Mouse (Mus musculus): ENCODE measurements around the gene Erp27.
"Not testable (repeated sequence)": the region's sequence is repeated elsewhere in the genome, so short reads cannot be mapped to it uniquely, and the experiment has no call there.

Erp27 gene

GRCm38 (mm10) chr6:136912751-136913265, 9.2 kb downstream of the Erp27 start:
- DNase-seq (ENCODE audit: extremely low read depth, insufficient read length, low spot score): no peak

DNA sequence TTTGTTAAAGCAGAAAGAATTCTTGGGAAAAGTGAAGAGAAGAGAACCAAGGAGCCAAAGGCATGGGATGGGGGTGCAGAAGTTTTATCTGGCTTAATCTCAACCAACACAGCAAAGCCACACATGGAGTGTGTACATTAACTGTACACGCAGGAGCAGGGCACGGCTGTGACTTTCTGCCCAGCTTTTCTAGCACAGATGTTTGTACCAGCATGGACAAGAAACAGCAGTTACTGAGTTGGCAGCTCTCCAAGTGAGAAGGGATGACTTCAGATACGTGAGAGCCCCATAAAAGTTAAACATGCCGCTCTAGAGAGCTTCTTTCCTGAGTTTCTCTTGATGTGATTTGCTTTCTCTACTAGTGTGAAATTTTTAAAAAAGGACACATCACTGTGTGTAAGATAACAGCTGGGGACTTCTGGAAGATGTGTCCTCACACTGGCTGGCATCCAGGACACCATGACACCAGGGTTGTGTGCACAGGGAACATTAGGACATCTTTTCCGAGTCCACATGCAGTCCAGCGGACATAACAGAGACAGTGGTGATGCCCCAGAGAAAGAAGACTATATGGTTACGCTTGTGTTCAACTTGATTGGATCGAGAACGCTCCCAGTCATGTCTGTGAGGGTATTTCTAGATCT, 11.6 kb downstream of the Erp27 start:
- DNase-seq (ENCODE audit: extremely low read depth, insufficient read length, low spot score): no peak

DNA sequence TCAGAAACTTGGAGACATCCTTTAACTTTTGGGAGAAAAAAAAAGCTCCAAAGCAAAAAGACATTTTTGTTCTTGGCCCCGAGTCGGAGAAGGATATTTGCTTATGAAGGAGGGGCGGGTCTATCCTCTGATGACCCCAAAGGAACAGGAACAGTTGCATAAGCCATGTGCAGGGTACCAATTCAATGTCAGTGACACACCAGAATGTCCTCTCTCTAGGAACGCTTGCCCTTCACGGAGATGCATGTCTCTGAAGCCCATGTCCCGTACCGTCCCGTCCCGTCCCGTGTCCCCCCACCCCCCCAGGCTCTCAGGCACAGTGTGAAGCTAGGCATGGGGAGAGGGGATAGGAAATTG, 15.1 kb downstream of the Erp27 start:
- DNase-seq (ENCODE audit: extremely low read depth, insufficient read length, low spot score): no peak

DNA sequence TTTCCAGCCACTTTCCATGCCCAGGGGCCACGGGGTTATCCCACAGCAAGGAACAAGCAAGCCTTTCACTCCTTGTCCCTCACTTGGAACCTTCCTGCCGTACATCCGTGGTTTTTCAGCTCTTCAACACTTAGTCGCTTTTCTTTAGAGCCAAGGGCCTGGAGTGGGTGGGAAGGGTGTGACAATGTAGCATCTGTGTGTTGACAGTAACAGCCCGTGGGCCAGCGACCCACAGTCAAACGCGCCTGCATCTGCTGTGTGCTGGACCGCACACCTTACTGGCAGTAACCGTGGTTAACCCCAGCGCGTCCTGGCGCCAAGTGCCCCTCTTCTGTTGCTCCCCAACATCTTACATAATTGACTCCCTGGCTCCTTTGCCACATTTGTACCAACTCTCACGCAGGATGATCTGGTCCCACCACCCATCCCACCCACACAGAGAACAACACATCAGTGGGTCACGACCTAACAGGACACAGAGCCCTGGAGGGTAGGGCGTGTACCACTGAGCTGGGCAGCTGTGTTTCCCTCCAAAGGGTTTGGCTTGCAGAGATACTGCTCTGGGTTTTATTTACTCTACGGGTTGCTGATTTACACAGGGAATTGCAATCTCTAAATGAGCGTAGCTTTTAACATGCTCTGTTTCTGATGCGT, 15.6 kb downstream of the Erp27 start:
- no peak for DNase-seq (ENCODE audit: extremely low read depth, insufficient read length, low spot score)

DNA sequence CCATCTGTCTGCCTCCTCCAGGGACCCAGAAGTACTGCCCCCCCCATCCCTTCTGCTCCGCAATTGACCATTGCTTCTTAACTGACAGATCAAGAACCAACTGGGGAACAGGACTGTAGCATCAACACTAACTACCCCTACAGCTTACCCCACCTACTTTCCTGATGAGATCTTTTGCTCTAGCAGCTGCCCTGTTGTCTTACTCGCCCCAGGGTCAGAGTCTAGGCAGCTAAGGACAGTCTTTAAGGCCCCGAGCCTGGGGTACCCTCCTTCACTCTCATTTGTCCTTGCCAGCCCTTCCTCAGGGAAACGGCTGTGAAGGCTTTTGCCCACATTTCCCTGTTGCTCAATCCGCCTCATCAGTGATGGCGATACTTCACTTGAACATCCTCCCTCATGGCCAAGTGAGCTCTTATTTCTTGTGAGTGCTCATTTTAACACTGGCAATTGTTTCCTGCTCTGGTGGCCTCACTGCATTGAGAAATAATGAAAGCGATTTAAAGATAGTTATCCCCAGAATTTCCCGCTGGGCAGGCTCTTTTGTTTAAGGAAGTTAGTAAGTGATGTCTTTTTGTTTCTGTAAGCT, 18.0 kb downstream of the Erp27 start:
- no peak for DNase-seq (ENCODE audit: extremely low read depth, insufficient read length, low spot score)

DNA sequence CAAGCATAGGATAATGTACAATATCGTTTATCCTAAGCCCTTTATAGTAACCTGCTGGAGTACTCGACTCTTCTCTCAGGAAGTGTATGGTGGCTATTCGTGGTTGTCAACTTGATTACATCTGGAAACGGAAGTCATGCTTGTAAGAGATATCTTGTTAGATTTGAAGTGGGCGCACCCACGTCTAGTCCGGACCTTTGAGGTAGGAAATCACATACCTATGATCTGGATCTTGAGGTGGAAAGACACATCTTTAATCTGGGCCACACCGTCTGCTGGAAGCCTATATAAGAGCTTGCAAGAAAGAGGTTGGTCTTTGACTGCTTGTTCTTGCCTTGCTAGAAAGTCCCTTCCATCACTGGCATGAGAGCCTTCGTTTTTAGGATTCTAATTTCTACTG, 19.5 kb downstream of the Erp27 start:
- DNase-seq (ENCODE audit: extremely low read depth, insufficient read length, low spot score): no peak

DNA sequence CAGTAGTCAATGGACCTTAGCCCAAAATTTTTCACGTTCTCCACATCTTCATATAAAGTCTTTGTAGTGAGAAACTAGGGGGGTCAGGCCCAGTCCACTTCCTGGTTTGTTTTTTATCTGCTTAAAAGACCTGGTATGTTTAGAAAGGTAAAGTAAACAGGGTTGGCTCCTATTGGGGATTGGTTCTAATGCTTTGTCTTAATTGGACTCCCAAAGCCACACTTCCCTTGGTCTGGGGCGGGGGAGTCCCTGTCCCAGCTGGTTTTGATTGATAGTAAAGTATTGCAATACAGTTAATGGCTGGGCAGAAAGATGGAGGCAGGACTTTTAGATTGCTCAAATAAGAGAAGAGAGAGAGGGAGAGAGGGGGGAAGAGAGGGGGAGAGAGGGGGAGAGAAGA, 21.0 kb downstream of the Erp27 start:
- DNase-seq (ENCODE audit: extremely low read depth, insufficient read length, low spot score): no peak

GRCm38 (mm10) chr6:136900369-136901009, 21.5 kb downstream of the Erp27 start:
- peak; percentile 57 for DNase-seq (ENCODE audit: extremely low read depth, insufficient read length, low spot score)

GRCm38 (mm10) chr6:136898954-136899353, 23.0 kb downstream of the Erp27 start:
- no peak for DNase-seq (ENCODE audit: extremely low read depth, insufficient read length, low spot score)

DNA sequence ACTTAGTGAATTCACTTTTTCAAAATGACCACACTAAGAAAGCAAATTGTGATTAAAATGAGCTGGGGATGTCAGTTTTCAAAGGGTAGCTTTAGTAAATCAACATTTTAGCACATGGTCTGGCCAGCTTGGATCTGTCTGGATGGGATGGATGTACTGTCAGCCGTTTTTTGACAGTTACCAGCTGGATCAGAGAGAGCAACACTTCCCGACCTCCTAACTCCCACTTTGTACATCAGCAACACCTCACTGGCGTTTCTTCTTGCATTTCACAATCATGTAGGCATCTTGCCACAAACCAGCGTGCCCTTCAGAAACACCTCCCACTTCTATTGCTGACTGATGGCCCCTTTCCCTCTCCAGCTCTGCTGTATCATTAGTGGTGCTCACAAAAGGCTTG, 23.8 kb downstream of the Erp27 start:
- DNase-seq (ENCODE audit: extremely low read depth, insufficient read length, low spot score): no peak

- no peak for DNase-seq (ENCODE audit: extremely low read depth, insufficient read length, low spot score)
Measured at GRCm38 (mm10) chr6:136897789-136898188, 24.2 kb downstream of the Erp27 start.

DNA sequence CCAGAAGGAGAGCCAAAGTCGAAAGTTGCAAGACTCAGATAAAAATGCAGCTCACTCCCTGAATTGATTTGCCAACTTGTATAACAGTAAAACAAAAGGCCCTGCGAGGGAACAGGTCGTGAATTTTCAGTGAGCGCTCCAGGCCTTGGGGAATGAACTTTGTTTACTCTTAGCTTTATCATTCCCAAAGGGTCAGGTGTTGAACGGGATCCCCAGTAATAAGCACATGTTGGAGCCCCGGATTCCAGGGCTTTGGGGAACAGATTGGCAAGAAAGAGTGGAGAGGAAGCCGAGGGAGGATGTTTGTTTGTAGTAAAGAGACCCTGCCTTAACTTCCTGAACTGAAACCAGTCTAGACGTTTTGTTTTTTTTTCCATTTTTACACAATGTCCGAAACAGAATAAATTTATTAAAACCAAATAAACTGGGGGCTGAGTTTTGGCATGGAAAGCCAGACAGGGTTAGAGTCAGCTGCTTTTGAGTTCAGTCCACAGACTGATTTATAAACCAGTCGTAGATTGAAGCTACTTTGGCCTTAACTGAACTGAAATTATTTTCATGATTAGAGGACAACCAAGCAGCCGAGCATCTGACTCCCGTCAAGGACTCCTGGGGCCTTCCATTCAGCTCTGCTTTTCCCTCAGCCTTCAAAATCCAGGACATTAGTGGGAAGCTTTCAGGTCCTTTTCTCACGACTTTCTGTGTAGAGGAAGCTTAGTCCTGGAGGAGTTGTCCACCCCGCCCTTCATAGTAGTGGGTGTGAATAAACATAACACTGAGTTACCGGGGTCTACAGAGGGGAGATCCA, 27.2 kb downstream of the Erp27 start:
- DNase-seq (ENCODE audit: extremely low read depth, insufficient read length, low spot score): no peak

GRCm38 (mm10) chr6:136892002-136892401, 30.0 kb downstream of the Erp27 start:
- no peak for DNase-seq (ENCODE audit: extremely low read depth, insufficient read length, low spot score)

- no peak for DNase-seq (ENCODE audit: extremely low read depth, insufficient read length, low spot score)
Measured at GRCm38 (mm10) chr6:136889554-136889953, 32.4 kb downstream of the Erp27 start.

GRCm38 (mm10) chr6:136889067-136889466, 32.9 kb downstream of the Erp27 start:
- DNase-seq (ENCODE audit: extremely low read depth, insufficient read length, low spot score): no peak

- no peak for DNase-seq (ENCODE audit: extremely low read depth, insufficient read length, low spot score)
Measured at GRCm38 (mm10) chr6:136887854-136888253, 34.1 kb downstream of the Erp27 start.

GRCm38 (mm10) chr6:136884766-136885165, 37.2 kb downstream of the Erp27 start:
- not testable (repeated sequence) for DNase-seq (ENCODE audit: extremely low read depth, insufficient read length, low spot score)

GRCm38 (mm10) chr6:136883961-136884360, 38.0 kb downstream of the Erp27 start:
- no peak for DNase-seq (ENCODE audit: extremely low read depth, insufficient read length, low spot score)

- DNase-seq (ENCODE audit: extremely low read depth, insufficient read length, low spot score): no peak
Measured at GRCm38 (mm10) chr6:136883431-136883915, 38.5 kb downstream of the Erp27 start.

- DNase-seq (ENCODE audit: extremely low read depth, insufficient read length, low spot score): no peak
Measured at GRCm38 (mm10) chr6:136881678-136882077, 40.3 kb downstream of the Erp27 start.

GRCm38 (mm10) chr6:136875670-136876069, 46.3 kb downstream of the Erp27 start, which contains the start of gene Mgp:
Mgp (minus strand) TSS chr6:136875823.
- DNase-seq (ENCODE audit: extremely low read depth, insufficient read length, low spot score): peak; percentile 69
